Mouse (Mus musculus) 3134 (cell line): ENCODE measurements around the gene Ptprg.

ENCODE experiments used
- DNase-seq: peaks from one replicate; pipeline ENCODE4 v3.0.0-alpha.2; 2011; ENCODE audit warnings: low spot score; ENCODE audit not compliant: insufficient read length; ENCODE audit errors: extremely low read depth

The Ptprg gene

DNA sequence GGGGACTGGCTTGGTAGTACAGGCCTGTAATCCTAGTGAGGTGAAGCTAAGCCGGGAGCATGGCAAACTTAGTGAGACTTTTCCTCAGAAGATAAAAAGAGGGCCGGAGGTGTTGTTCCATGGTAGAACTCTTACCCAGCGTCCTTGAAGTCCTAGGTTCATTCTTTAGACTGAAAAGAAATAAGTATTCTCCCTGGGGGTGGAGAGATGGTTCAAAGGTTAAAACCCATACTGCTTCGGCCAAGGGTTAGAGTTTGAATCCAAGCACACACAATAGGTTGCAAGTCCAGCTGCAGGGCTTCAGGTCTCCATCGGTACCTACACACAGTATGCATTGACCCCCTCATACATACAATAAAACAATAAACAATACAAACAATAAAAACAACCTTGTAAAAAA lies 10.3 kb downstream of the Ptprg start:
- no peak for DNase-seq

DNA sequence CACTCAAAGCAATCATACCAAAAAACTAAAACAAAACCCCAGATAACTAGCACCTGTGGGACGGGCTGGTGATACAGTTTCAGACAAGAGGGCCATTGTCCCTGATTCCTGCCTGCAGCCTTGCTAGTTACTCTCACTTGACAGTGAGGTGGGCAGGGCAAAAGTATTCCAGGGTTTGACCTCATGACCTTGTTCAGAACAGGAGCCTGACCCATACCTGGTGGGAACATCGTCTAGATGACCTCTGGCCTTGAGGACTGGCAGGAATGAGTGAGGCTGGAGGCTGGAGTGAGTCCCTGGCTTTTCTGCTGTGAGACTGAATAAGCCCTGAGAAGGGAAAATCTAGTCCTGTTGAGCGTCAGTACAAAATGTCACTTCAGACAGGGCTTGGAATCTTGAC lies 11.1 kb downstream of the Ptprg start:
- no peak for DNase-seq

DNA sequence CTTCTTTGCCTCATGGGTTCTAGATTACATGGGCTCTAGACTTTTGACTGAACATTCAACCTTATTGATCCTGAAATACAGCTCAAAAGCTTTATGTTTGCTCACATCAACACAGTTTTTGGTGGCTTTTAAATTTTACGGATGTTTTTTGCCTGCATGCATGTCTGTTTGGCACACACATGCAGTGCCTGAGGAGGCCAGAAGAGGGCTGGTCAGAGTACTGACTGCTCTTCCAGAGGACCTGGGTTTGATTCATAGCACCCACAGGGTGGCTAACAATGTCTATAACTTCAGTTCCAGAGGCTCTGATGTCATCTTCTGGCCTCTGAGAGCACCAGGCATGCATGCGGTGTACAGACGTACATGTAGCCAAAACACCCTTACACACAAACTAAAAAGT lies 12.0 kb downstream of the Ptprg start:
- no peak for DNase-seq

DNA sequence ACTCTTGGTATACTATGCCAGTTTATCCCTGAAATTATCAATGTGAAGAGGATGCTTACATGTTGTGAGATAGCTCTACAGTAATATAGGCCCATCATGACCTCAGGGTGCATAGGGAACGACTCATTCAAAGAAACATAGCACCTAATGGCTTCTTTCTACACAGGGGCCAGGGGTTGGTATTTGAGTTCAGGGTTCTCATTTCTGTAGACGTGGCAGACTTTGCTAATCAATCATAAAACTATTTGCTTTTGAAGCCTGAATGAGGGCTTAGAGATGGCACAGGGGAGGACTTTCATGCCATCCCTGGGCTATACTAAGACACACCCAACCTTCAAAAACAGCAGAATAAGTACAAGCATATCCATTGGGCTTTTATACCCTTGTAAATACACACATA lies 16.4 kb downstream of the Ptprg start:
- no peak for DNase-seq

DNA sequence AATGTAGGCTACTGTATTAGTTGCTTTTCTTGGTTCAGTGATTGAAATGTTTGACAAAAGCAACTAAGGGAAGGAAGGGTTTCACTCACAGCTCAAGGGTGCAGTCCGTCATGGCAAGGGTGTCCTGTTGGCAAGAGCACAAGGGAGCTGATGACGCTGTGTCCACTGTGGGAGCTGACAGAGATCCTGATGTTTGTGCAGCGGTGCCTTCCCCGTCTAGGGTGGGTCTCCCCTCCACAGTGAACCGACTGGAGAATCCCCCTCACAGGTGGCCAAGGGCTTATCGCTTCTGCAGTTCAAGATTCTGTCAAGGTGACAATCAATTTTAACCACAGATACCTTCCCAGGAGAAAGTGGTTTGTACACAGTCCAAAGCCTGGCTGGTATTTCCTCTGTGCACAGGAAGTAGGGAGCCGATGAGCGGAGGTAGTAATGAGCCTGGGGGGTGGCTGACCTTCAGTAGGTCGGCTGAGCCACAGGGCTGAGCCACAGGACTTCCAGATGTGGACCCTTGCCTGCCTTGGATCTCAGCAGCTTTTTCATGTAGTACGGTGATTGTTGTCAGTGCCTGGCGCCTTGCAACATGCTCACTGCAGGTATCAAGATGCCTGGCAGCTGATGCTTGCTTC lies 18.5 kb downstream of the Ptprg start:
- no peak for DNase-seq

DNA sequence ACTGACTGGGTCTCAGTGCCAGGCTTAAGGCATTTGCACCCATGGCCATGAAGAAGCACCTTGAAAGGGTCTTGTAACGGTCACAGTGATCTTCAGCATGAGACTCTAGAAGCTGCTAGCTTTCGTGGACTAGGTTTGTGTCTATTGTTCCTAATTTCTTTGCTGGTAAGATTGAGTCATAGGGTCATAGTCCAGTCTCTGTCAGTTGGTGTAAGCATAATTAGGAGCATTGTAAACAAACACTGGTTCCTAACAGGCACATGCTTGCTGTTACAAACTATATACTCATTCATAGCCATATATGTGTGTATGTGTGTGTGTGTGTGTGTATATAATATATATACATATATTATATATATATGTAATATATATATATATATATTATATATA lies 19.1 kb downstream of the Ptprg start:
- no peak for DNase-seq

DNA sequence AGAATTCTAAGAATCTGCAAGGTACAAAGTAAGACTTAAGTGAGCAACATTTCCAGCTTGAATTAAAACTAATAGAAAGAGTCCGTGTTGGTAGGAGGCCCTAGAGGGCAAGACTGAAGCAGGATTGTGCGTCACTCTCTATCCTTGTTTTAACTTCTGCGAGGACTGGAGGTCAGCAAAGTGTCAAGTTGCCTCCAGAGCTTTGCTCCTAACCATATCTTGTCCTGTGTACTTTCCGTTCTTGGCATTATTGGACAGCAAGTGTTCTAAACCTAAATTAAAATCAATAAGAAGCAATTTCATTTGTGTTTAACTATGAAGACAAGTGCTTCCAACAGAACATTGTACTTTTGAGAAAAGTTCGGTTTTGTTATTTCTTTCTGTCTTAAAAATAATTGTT lies 20.4 kb downstream of the Ptprg start:
- no peak for DNase-seq

DNA sequence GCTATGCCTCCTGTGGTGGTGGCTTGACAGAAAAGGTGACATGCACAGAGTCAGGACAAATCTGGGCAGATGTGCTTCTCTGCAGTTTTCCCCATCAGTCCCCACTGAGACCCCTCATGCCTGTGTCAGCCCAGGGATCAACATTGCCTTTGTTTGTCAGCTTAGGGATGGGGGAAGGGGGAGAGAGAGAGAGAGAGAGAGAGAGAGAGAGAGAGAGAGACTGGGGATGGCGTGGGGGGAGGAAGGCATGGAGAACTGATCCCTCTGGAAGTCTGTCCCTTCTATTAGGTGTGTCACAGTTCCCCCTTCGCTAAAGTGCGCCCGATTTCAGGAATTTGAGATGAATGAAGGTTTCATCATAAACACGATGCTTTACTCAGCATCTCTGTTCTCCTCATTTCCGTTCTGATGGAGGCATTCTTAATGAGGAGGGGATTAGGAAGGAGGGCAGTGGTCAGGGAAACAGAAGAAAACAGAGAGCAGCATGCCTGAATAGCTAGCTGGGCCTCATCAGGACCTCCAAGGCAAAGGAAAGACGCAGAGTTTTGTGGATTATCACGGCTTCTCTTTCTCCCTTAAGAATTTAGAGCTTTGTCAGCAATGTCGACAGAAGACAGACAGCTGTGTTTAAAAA lies 24.1 kb downstream of the Ptprg start:
- DNase-seq: no peak

DNA sequence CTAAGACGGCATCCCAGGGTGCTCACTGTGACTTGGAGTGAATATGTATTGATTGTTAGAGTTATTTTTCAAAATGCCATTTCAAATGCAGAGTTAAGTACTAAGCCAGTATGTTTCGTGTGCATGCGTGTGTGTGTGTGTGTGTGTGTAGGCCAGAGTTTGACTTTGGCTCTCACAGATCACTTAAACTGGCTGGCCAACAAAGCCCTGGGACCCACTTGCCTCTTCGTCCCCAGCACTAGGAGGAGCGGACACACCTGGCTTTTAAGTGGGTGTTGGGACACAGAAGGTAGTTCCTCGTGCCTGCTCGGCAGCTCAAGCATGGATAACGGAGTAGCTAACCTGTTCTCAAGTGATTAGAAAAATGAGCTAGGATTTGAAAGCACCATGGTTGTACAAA lies 24.6 kb downstream of the Ptprg start:
- no peak for DNase-seq

DNA sequence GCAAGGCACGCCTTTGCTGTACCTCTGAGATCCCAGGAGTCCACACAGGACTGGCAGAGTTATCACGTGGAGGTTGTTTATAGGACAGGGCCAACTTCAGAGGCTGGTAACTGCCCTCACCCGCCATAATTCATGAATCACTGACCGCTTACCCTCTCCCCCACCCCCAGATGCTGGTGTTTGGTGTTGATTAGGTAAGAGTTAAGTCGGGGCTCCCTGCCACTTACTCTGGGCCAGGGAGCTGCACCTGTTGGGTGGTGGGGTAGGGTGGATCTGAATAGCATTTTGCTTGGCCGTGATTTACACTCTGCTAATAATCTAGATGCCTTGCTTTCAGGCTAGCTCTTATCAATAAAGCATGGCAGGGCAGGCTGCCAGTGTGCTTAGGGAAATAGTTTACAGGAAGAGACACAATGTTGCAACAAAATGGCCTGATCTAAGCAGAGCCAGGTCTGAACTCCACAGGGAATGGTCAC lies 25.2 kb downstream of the Ptprg start:
- no peak for DNase-seq

DNA sequence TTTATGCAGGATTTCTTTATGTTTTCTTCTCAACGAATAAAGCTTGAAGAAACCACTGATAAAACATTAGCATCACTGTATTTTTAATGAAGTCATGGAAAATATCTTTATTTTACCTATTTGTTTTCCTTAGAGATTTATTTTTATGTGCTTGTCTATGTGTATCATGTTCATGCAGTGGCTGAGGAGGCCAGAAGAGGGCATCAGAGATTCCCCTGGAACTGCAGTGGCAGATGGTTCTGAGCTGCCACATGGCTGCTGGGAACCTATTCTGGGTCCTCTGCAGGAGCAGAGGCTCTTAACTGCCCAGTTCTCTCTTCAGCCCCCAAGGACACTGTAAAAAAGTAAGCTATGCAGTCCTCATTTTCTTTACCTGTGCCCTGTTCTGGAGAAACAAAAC lies 26.6 kb downstream of the Ptprg start:
- DNase-seq: no peak

DNA sequence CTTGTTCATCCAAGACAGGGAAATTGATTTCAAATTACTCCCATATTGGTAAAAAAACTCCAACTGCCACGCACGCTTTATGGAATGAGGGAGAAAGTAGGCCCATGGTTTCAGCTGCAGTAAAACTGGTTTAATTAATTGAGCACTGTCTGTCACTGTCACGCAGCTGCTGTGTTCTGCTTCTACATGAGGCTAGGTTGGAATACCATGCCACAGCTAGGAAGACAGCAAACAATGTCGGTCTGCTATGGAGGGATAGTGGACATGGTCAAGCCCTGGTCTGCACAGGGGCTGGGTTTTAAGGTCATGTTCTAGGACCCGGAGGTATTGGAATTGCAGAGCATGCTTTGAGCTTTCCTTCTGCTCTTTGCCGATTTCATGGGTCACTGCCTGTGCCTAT lies 30.9 kb downstream of the Ptprg start:
- DNase-seq: no peak

DNA sequence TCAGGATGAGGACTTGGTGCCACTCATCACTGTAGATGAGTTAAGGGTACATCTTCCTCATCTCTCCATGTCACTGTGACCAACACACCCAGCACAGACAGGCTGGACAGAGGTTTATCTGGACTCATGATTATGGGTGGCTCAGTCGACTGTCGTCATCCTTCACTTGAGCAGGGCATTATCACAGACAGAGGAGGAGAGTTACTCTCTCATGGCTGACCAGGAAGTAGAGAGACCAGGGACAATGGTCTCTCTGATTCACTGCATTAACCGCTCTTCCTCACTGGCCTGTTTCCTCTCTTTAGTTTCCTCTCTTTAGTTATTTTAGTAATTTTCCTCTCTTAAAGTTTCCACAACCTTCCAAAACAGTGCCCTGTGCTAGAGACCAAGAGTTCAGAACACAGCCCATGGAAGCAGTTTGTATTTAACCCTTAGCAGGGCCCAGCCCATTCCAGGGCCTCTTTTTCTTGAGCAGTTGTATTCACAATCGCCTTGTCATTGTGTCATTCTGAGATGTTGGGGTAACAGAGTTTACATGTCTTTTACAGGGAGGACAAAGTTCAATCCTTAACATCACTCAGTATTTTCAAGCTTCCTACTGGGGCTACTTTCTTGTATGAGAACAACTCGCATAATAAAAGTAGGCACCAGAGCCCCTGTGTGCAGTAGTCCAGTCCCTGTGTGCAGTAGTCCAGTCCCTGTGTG lies 31.7 kb downstream of the Ptprg start:
- DNase-seq: no peak

DNA sequence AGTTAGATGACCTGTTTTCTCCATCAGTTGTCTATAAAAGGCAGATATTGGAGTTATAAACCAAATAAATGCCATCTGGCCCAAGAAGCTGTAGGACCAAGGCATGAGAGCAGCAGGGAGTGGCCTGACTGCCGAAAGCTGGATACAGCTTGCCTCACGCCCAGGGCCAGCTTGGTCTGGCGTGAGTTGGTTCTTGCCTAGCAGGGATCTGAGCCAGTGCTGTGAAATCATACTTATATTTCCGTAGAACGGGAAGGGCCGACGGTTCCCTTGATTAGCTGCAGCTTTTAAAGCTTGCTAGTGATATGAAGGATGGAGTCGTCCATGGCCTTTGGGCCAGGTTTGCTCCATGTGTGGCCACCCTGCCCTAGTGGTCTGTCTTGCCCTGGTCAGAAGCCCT lies 37.1 kb downstream of the Ptprg start:
- no peak for DNase-seq

DNA sequence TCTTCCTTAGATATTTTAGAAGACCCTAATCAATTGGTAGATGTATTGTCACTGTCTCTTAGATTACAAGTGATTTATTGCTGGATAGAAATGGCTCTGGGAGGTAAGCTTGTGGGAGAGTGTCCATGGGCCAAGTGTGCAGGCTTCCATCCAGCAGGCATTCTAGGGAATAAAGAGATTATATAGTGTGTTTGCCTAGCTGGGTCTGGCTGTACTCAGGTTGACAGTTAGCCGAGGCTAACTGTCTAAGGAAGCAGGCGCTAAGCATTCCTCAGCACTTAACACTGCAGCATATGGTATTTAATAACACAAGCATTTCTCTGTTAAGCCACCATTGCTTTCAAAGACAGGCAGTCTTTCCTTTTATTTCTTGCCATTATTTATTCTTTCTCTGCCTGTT lies 39.3 kb downstream of the Ptprg start:
- no peak for DNase-seq

DNA sequence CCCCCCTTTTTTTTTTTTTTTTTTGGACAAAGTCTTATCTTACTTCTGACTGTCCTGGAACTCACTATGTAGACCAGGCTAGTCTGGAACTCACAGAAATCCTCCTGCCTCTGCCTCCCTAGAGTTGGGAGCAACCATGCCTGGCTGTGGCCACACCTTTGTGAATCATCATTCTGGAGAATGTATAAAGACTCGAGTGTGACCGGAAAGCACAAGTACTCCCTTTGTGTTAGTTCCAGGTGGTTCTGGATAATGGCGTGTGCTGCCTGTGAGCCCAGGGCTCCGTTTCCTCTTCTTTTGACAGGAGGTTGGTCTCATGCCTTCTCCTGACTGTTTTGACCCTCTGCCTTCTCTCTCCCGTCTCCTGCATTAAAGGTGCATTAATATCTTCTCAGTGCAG lies 41.0 kb downstream of the Ptprg start:
- no peak for DNase-seq

DNA sequence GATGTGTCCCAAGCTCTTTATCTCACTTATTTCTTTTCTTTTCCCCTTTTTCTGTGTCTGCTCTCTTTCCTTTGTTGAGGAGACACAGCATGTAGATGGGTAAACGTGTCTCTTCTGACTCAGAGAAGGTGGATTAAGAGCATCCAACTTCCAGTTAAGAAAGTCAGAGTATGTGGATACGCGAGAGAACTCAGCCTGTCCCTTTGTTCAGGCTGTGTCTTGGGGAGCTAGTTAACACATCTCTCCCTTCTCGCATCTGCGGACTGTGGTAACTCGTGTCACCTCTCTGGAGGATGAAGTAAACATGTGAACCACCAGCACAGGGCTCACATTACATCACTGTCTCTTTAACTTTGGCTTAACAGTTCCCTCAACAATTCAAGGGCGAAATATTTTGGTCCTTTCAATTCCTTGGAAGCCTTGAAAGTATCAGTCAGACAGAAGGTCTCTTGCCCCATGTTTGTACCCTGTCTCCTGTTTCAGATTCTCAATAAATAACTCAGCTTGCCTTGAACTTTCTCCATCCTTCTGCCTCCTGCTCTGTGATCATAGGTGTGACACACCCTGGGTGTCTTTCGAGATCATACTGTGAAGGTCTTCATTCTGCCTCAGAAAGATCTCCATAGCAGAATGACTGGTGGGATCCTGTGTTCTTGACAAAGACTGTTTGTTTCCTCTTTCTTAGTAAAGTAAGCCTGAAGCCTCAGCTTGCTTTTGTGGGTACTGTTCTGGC lies 51.0 kb downstream of the Ptprg start:
- no peak for DNase-seq

DNA sequence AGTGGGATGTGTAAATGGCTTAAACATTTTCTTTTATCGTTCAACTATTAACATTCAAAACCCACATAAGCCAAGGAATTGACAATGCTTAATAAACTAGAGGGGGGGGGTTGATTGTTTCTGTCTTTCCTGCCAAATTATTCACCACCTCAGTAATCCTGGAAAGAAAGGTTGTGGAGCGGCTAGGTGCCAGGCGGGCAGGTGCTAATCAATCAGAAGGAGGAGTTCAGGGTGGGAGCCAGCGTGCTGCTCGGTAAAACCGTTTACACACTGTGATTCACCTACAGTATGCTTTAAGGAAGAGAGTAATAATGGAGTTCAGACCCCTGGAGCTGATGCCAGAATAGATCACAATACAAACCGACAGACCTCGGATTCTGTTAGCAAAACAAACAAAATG lies 55.0 kb downstream of the Ptprg start:
- no peak for DNase-seq

DNA sequence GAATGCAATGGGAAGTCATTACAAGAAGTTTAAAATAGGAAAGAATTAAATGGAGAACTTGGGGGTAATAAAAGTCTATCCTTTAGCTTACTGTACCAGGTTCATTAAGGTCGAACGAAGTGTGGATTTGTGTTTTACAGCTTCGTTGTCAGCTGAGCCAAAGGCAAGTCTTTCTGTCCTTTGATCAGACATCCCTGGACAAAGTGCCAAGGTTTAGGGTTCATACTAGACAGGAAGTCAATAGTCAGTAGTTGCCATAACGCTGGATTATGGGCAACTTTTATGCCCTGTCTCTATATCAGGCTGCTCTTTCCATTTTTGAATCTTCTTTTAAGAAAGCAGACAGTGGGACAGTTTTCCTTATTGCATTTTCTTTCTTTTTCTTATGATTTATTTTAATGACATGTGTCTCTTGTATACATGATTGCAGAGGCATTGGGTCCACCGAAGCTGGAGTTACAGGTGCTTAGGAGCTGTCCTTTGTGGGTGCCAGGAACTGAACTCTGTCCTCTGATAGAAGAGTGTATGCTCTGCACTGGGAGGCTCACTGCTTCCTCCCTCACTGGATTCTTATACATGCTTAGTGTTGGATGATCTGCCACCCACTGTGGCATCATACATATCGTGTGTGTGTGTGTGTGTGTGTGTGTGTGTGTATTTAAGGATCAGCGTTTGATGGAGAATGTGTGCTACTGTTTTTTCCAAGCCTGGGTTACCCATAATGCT lies 56.7 kb downstream of the Ptprg start:
- DNase-seq: no peak

DNA sequence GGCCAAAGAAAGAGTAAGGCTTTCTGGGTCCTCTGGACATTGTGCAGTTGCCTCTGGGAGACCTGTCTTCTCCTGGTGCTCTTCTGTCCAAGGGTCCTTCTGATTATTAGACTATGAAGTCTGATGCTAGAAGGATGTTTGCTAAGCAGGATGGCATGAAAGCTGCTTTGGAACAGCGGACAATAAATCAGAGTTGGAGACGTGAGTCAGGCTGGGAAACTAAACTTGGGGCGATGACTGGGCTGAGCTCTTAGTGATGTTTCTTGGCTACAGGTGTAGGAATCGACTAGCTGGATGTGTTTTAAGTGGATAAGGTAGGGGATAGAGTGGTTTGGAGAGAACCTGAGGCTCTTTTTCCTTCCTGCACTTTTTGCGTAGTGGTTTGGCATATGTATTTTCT lies 59.1 kb downstream of the Ptprg start:
- peak; percentile 22 for DNase-seq

DNA sequence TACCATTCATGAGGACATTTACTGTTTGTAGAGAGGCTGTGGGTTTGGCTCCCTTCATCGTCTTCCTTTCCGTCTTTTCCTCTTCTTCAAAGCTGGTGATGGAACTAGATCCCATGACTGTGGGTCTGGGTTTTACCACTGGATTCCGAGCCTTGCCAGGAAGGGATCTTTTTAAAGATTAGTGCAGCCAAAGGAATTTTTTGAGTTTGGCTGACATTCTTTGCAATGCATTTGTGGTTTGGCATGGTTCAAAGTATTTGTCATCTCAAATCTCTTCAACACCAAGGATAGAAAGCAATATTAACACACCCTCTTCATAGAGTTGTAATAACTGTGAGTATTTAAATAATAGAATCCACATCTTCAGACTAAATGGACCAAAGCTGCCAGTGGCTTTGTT lies 59.8 kb downstream of the Ptprg start:
- peak; percentile 83 for DNase-seq
